Mouse (Mus musculus): ENCODE measurements around the gene Hcrt.

Gene Hcrt

DNA sequence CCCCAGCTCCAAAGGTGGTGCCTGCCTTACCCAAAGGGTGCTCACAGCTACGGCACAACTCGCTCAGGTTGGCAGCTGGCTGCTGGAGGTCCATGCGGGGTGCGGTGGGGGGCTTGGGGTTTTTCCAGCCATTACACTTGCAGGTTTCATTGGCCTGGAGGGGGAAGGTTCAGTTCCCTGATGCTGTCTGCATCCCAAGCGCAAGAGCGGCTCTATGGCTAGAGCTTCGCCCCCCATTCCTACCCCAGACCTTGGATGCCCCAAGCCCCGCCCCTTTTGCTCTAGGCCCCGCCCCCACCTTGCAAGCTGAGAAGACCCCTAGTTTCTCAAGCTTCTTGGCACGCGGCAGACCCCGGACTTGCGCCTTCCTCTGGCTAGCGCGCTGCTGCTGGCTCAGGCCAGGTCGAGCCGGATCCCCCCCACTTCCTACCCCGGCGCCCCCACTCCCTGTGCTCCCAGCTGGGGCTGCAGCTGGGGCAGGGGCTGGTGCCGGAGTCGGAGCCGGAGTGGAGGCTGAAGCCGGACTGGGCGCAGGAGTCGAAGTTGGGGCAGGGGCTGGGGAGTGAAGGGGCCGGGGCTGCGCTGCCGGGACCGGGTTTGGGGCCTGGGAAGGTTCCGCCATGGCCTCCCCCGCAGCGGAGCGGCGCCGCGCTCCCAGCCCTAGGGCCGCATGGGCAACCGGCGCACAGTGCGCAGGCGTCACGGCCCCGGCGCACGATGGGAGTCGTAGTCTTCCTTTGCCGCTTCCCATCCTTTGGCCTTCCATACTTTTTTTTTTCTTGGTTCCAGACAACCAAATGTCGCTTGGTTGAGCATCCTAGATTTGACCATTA, 50.7 kb downstream of the Hcrt start, which contains the start of gene Kat2a:
Gene Kat2a (minus strand): TSS at position 683 of the 833 bp plus-strand sequence.
- peak; percentile 40 for DNase-seq (ENCODE audit: low spot score)

Data from T-cell, adult 2 months (primary cell).